Mouse (Mus musculus): ENCODE measurements around the gene Pde4d.

GRCm38 (mm10) chr13:109732655-109733376 is 1283.1 kb downstream of the Pde4d start:
- no peak for TF ChIP-seq CTCF (IDR thresholded peaks at IDR 0.05; ENCODE audit: extremely low read depth, insufficient read depth, low read length)
- no peak for TF ChIP-seq POLR2A (IDR thresholded peaks at IDR 0.05; ENCODE audit: extremely low read depth, insufficient read depth, low read length)
